Mouse (Mus musculus) G1E (cell line): ENCODE measurements around the gene Sf3b6.

Source experiments
- CTCF ChIP-seq: IDR thresholded peaks from 2 replicates; pipeline ENCODE4 v1.5.1; 2012; ENCODE audit warnings: low read depth, low read length, inconsistent platforms, mixed read lengths
- GATA1 ChIP-seq: IDR thresholded peaks from 2 replicates; pipeline ENCODE4 v1.6.1; 2012; ENCODE audit warnings: borderline replicate concordance, low read length, inconsistent platforms, mixed read lengths
- POLR2AphosphoS5 ChIP-seq: IDR thresholded peaks from 2 replicates; pipeline ENCODE4 v1.6.1; 2012; ENCODE audit warnings: low read depth, low read length, inconsistent platforms; ENCODE audit not compliant: insufficient replicate concordance
- TAL1 ChIP-seq: conservative IDR thresholded peaks from 2 replicates; pipeline ENCODE4 v1.6.1; 2012; ENCODE audit warnings: low read depth, low read length, inconsistent platforms, mixed read lengths

GRCm38 (mm10) chr12:4863654-4864337 is 46.5 kb downstream of the Sf3b6 start:
- TF ChIP-seq CTCF (no peak), GATA1 (no peak), TAL1 (no peak), POLR2AphosphoS5 (no peak)
